Mouse (Mus musculus) ES-E14 (cell line): ENCODE data around the gene Siglec1.
"Not testable (repeated sequence)": the region's sequence is repeated elsewhere in the genome, so short reads cannot be mapped to it uniquely, and the experiment has no call there.

Source experiments
- CHD2 ChIP-seq: IDR thresholded peaks from 2 replicates; pipeline ENCODE4 v1.6.1; 2014; ENCODE audit warnings: mild to moderate bottlenecking, low read depth, low read length, inconsistent platforms
- MAFK ChIP-seq: IDR thresholded peaks from 2 replicates; pipeline ENCODE4 v1.6.1; 2014; ENCODE audit warnings: mild to moderate bottlenecking, low read depth, low read length, inconsistent platforms; ENCODE audit not compliant: insufficient read depth
- ZC3H11A ChIP-seq: IDR thresholded peaks from 2 replicates; pipeline ENCODE4 v1.6.1; 2012; ENCODE audit warnings: low read depth, mild to moderate bottlenecking, inconsistent platforms, low read length, borderline replicate concordance
- ZNF384 ChIP-seq: IDR thresholded peaks from 2 replicates; pipeline ENCODE4 v1.6.1; 2012; ENCODE audit warnings: low read depth, low read length, inconsistent platforms

DNA sequence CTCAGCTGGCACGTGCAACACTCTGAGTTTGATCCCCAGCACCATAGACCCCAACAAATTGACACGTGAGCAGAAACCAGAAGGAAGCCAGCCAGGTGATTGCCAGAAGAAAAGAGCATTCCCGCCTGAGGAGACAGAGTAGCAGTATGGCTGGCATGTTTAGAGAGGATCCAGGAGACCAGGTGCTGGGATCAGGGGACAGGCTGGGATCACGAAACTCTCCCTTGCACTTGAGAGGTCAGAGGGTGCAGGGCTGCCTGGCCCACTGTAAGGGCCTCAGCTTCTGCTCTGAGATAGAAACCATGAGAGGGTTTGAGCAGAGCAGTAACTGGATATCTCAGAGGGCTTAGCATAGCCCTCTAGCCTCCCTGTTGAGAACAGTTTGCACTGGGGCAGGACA is 18.5 kb upstream of the Siglec1 start:
- TF ChIP-seq ZC3H11A, CHD2, ZNF384, MAFK: not testable (repeated sequence)
